Mouse (Mus musculus): ENCODE results near the gene Myo6. TPM values are rescaled to one million over a fixed set of nuclear protein-coding genes. Genes with fewer than 3 reads are reported as not detected.

Gene Myo6
- total and polyA plus RNA-seq, 2 experiments from 2014 or later = 25.5 to 44.6 TPM

GRCm38 (mm10) chr9:80269596-80269995, 104.8 kb downstream of the Myo6 start:
- DNase-seq (ENCODE audit: low spot score) = no peak
- 75% methylated on average over 8 of the region's 8 CpGs for WGBS
- TF ChIP-seq CTCF (IDR thresholded peaks at IDR 0.05) = no peak

GRCm38 (mm10) chr9:80272951-80273350, 108.1 kb downstream of the Myo6 start:
- H3K4me1 ChIP-seq (ENCODE audit: insufficient read depth, low read length) = no peaks in the 10 kb centered on the region
- 59% methylated on average over 1 of the region's 1 CpGs for WGBS
- H3K36me3 ChIP-seq (ENCODE audit: insufficient read depth, low read length) = peaks cover 2% of the 10 kb centered on the region; the same call in 1 of the 2 replicates
- no peaks in the 10 kb centered on the region for H3K9me3 ChIP-seq (ENCODE audit: low read length)
- no peak overlapping the region for H3K9ac ChIP-seq (replicated peaks; ENCODE audit: low read length, poor library complexity, severe bottlenecking)
- H3K4me3 ChIP-seq (ENCODE audit: low read depth, low read length) = no peak overlapping the region
- H3K4me2 ChIP-seq (ENCODE audit: low read depth, low read length, poor library complexity, severe bottlenecking) = no peak overlapping the region
- no peaks in the 10 kb centered on the region for H3K27me3 ChIP-seq (ENCODE audit: insufficient read depth, low read length)
- no peak overlapping the region for H3K27ac ChIP-seq (ENCODE audit: low read depth, low read length)
- no peak for TF ChIP-seq CTCF (IDR thresholded peaks at IDR 0.05)
- no peak for DNase-seq (ENCODE audit: low spot score)
- ATAC-seq (ENCODE audit: low FRiP score) = no peak

More at GRCm38 (mm10) chr9:80269596-80269995, 104.8 kb downstream of the Myo6 start:
- no peak overlapping the region for H3K27ac ChIP-seq (ENCODE audit: low read depth, low read length)
- no peak for ATAC-seq (ENCODE audit: low FRiP score)
- no peaks in the 10 kb centered on the region for H3K4me1 ChIP-seq (ENCODE audit: insufficient read depth, low read length)
- H3K4me3 ChIP-seq (ENCODE audit: low read depth, low read length) = no peak overlapping the region
- no peak overlapping the region for H3K4me2 ChIP-seq (ENCODE audit: low read depth, low read length, poor library complexity, severe bottlenecking)
- peaks cover 4% of the 10 kb centered on the region; the same call in 1 of the 2 replicates for H3K36me3 ChIP-seq (ENCODE audit: insufficient read depth, low read length)
- no peaks in the 10 kb centered on the region for H3K9me3 ChIP-seq (ENCODE audit: low read length)
- H3K9ac ChIP-seq (replicated peaks; ENCODE audit: low read length, poor library complexity, severe bottlenecking) = no peak overlapping the region
- no peaks in the 10 kb centered on the region for H3K27me3 ChIP-seq (ENCODE audit: insufficient read depth, low read length)

GRCm38 (mm10) chr9:80275053-80275771, 110.4 kb downstream of the Myo6 start:
- no peak for ATAC-seq (ENCODE audit: low FRiP score)
- no peak overlapping the region for H3K9ac ChIP-seq (replicated peaks; ENCODE audit: low read length, poor library complexity, severe bottlenecking)
- H3K36me3 ChIP-seq (ENCODE audit: insufficient read depth, low read length) = peaks cover 4% of the 10 kb centered on the region
- no peak overlapping the region for H3K4me3 ChIP-seq (ENCODE audit: low read depth, low read length)
- H3K9me3 ChIP-seq (ENCODE audit: low read length) = no peaks in the 10 kb centered on the region
- H3K4me1 ChIP-seq (ENCODE audit: insufficient read depth, low read length) = no peaks in the 10 kb centered on the region
- H3K27me3 ChIP-seq (ENCODE audit: insufficient read depth, low read length) = no peaks in the 10 kb centered on the region
- DNase-seq (ENCODE audit: low spot score) = no peak
- H3K27ac ChIP-seq (ENCODE audit: low read depth, low read length) = no peak overlapping the region
- TF ChIP-seq CTCF (IDR thresholded peaks at IDR 0.05) = no peak
- 84% methylated on average over 8 of the region's 8 CpGs for WGBS
- no peak overlapping the region for H3K4me2 ChIP-seq (ENCODE audit: low read depth, low read length, poor library complexity, severe bottlenecking)

- WGBS = 80% methylated on average over 1 of the region's 1 CpGs
- H3K4me1 ChIP-seq (ENCODE audit: insufficient read depth, low read length) = no peaks in the 10 kb centered on the region
- H3K9ac ChIP-seq (replicated peaks; ENCODE audit: low read length, poor library complexity, severe bottlenecking) = no peak overlapping the region
- no peaks in the 10 kb centered on the region for H3K27me3 ChIP-seq (ENCODE audit: insufficient read depth, low read length)
- TF ChIP-seq CTCF (IDR thresholded peaks at IDR 0.05) = no peak
- H3K36me3 ChIP-seq (ENCODE audit: insufficient read depth, low read length) = peaks cover 5% of the 10 kb centered on the region; the same call in 1 of the 2 replicates
- H3K9me3 ChIP-seq (ENCODE audit: low read length) = no peaks in the 10 kb centered on the region
- H3K27ac ChIP-seq (ENCODE audit: low read depth, low read length) = no peak overlapping the region
- no peak overlapping the region for H3K4me3 ChIP-seq (ENCODE audit: low read depth, low read length)
- no peak for ATAC-seq (ENCODE audit: low FRiP score)
- no peak overlapping the region for H3K4me2 ChIP-seq (ENCODE audit: low read depth, low read length, poor library complexity, severe bottlenecking)
- no peak for DNase-seq (ENCODE audit: low spot score)
Measured at GRCm38 (mm10) chr9:80275772-80276134, 110.9 kb downstream of the Myo6 start.

- peaks cover 5% of the 10 kb centered on the region; the same call in 1 of the 2 replicates for H3K36me3 ChIP-seq (ENCODE audit: insufficient read depth, low read length)
- no peaks in the 10 kb centered on the region for H3K9me3 ChIP-seq (ENCODE audit: low read length)
- no peak for ATAC-seq (ENCODE audit: low FRiP score)
- no peak overlapping the region for H3K4me2 ChIP-seq (ENCODE audit: low read depth, low read length, poor library complexity, severe bottlenecking)
- no peak overlapping the region for H3K9ac ChIP-seq (replicated peaks; ENCODE audit: low read length, poor library complexity, severe bottlenecking)
- H3K4me3 ChIP-seq (ENCODE audit: low read depth, low read length) = no peak overlapping the region
- 41% methylated on average over 2 of the region's 2 CpGs for WGBS
- TF ChIP-seq CTCF (IDR thresholded peaks at IDR 0.05) = no peak
- H3K4me1 ChIP-seq (ENCODE audit: insufficient read depth, low read length) = no peaks in the 10 kb centered on the region
- no peaks in the 10 kb centered on the region for H3K27me3 ChIP-seq (ENCODE audit: insufficient read depth, low read length)
- DNase-seq (ENCODE audit: low spot score) = peak; percentile 9
- no peak overlapping the region for H3K27ac ChIP-seq (ENCODE audit: low read depth, low read length)
Measured at GRCm38 (mm10) chr9:80277157-80277556, 112.3 kb downstream of the Myo6 start.

GRCm38 (mm10) chr9:80277770-80278169, 112.9 kb downstream of the Myo6 start:
- Histone ChIP-seq H3K9me3 (ENCODE audit: low read length) (no peaks in the 10 kb centered on the region), H3K4me2 (ENCODE audit: low read depth, low read length, poor library complexity, severe bottlenecking) (no peak overlapping the region), H3K27ac (ENCODE audit: low read depth, low read length) (no peak overlapping the region), H3K4me3 (ENCODE audit: low read depth, low read length) (no peak overlapping the region), H3K4me1 (ENCODE audit: insufficient read depth, low read length) (no peaks in the 10 kb centered on the region), H3K9ac (replicated peaks; ENCODE audit: low read length, poor library complexity, severe bottlenecking) (no peak overlapping the region), H3K36me3 (ENCODE audit: insufficient read depth, low read length) (peaks cover 5% of the 10 kb centered on the region; the same call in 1 of the 2 replicates), H3K27me3 (ENCODE audit: insufficient read depth, low read length) (no peaks in the 10 kb centered on the region)
- 79% methylated on average over 6 of the region's 6 CpGs for WGBS
- DNase-seq (ENCODE audit: low spot score) (no peak), ATAC-seq (ENCODE audit: low FRiP score) (no peak)
- TF ChIP-seq CTCF (IDR thresholded peaks at IDR 0.05) = no peak
